Mouse (Mus musculus): ENCODE results near the gene Btbd35f5.
"Not testable (repeated sequence)": the region's sequence is repeated elsewhere in the genome, so short reads cannot be mapped to it uniquely, and the experiment has no call there.

Btbd35f5 gene

DNA sequence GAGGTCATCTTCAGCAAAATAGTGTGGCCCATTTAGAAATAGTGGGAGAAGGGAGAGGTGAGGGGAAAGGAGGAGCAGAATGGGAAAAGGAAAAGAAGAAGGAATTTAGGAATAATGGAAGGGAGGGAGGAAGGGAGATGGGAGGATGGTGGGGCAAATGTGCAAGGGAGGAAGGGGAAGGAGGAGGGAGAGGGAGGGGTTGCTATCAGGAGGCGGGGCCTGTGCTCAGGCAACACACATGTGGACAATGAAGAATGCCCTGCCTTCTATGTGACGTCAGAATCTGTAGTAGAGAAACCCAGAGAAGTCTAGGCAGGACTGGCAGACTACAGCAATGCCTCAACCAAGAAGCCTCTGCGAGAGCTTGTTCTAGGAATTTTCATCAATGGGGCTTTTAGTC lies at the start of gene Btbd35f5:
Gene Btbd35f5, plus strand, starts transcription at position 301 of the 400 bp plus-strand sequence.
- DNase-seq (ENCODE audit: low spot score), result not testable (repeated sequence)

DNA sequence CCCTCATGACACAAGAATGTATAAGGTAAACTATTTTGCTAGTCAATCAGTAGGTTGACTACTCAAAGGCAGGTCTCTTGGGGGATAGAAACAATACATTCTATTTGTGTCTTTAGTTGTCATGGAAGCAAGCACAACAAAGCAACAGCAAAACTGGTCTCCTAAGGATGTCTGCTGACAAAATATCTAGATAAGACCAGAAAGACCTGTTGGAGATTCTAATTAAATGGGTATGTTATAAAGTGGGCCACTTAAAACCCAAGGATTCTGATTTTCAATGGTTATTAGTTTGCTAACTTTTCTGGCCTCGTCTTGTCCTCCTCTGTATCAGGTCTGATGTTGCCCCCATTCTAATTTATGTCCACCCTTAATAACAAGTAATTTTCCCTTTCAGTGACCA lies 32.2 kb upstream of the Btbd35f5 start, which contains the start of gene Gm21789:
Gene Gm21789, plus strand, starts transcription at position 301 of the 400 bp plus-strand sequence.
- not testable (repeated sequence) for DNase-seq (ENCODE audit: low spot score)

Data from ovary, postnatal 10 days (tissue).